Mouse (Mus musculus): ENCODE data around the gene Tmbim4. TPM values are rescaled to one million over a fixed set of nuclear protein-coding genes. Genes with fewer than 3 reads are reported as not detected.

Gene Tmbim4
- polyA plus RNA-seq, 1 experiment from 2014 or later, result 181 TPM

DNA sequence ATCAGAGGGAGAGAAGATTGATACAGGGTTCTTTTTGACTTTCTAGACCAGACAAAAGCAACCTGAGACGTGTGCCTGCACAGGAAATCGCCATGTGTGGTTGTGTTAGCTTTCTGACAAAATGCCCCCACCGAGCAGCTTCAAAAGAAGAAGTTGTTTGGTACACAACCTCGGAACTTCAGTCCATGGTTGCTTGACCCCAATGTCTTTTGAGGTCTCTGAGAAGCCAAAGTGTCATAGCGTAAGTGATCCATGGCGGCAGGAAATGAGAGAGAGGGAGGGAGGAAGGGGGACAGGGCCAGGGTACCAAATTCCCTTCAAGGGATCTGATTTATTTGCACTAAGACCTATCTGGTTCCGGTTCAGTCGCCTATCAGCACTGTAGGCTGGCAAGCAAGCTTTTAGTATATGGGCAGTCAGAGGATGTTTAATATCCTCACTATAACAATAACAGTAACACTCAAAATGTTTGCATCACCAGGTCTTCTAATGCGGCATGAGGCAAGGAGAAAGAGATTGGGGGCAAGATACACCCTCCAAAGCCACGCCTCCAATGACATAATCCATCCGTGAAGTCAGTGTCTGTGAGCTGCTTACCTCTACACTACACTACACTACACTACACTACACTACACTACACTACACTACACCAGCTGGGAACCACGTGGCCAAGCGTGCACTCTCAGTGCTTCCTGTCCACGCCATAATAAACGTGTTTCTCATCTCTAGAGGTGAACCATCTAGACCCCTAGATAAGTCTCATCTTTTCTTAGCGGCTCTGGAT, 1.3 kb downstream of the Tmbim4 start:
- Histone ChIP-seq H3K4me1 (replicated peaks; ENCODE audit: control insufficient read depth, insufficient read depth) (no peaks in the 10 kb centered on the region), H3K4me3 (ENCODE audit: low read depth, low read length) (no peak overlapping the region), H3K36me3 (ENCODE audit: control insufficient read depth, insufficient read depth, low read length) (no peaks in the 10 kb centered on the region), H3K27me3 (ENCODE audit: control insufficient read depth, insufficient read depth, low read length) (no peaks in the 10 kb centered on the region), H3K9me3 (ENCODE audit: control insufficient read depth, low read length) (no peaks in the 10 kb centered on the region), H3K4me2 (replicated peaks; ENCODE audit: low read depth) (0 out of 2 replicates have a peak overlapping the region, but pooled peaks have one; percentile 83), H3K9ac (ENCODE audit: low read length) (no peak overlapping the region), H3K27ac (replicated peaks) (no peak overlapping the region)
- no peak for TF ChIP-seq EP300 (optimal IDR thresholded peaks at IDR 0.05)
- TF ChIP-seq CTCF (IDR thresholded peaks at IDR 0.05; ENCODE audit: low read depth), result no peak
- no peak for ATAC-seq (ENCODE audit: low FRiP score, low TSS enrichment)
- WGBS, result 71% methylated on average over 16 of the region's 16 CpGs
- DNase-seq (ENCODE audit: low spot score), result no peak

- no peak for TF ChIP-seq EP300 (optimal IDR thresholded peaks at IDR 0.05)
- TF ChIP-seq CTCF (IDR thresholded peaks at IDR 0.05; ENCODE audit: low read depth), result no peak
- H3K4me2 ChIP-seq (replicated peaks; ENCODE audit: low read depth), result no peak overlapping the region
- no peak for DNase-seq (ENCODE audit: low spot score)
- ATAC-seq (ENCODE audit: low FRiP score, low TSS enrichment), result no peak
- H3K4me3 ChIP-seq (ENCODE audit: low read depth, low read length), result no peak overlapping the region
- H3K9ac ChIP-seq (ENCODE audit: low read length), result no peak overlapping the region
- H3K36me3 ChIP-seq (ENCODE audit: control insufficient read depth, insufficient read depth, low read length), result no peaks in the 10 kb centered on the region
- no peaks in the 10 kb centered on the region for H3K27me3 ChIP-seq (ENCODE audit: control insufficient read depth, insufficient read depth, low read length)
- H3K4me1 ChIP-seq (replicated peaks; ENCODE audit: control insufficient read depth, insufficient read depth), result no peaks in the 10 kb centered on the region
- H3K9me3 ChIP-seq (ENCODE audit: control insufficient read depth, low read length), result no peaks in the 10 kb centered on the region
- H3K27ac ChIP-seq (replicated peaks), result no peak overlapping the region
- 71% methylated on average over 13 of the region's 13 CpGs for WGBS
Measured at GRCm38 (mm10) chr10:120204591-120205210, 3.3 kb downstream of the Tmbim4 start.

DNA sequence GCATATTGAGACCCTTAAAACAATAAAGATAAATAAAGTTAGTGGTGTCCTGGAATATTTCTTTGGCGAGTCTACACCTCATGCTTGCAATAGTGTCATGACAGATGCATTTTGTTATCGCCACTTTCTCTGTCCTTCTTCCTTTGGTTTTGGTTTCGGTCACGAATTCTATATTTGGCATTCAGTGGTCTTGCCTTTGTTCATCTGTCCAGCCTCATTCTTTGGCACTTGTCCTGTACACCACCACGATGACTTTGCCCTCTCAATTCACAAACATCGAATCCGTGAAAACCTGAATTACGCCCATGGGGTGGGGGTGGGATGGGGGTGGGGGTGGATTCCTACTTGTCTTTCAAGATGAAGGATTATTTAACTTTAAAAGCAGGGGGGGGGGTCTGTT, 6.6 kb downstream of the Tmbim4 start:
- no peaks in the 10 kb centered on the region for H3K36me3 ChIP-seq (ENCODE audit: control insufficient read depth, insufficient read depth, low read length)
- TF ChIP-seq CTCF (IDR thresholded peaks at IDR 0.05; ENCODE audit: low read depth) (no peak), EP300 (optimal IDR thresholded peaks at IDR 0.05) (no peak)
- WGBS, result 83% methylated on average over 8 of the region's 8 CpGs

GRCm38 (mm10) chr10:120208575-120209538, 7.5 kb downstream of the Tmbim4 start:
- H3K9me3 ChIP-seq (ENCODE audit: control insufficient read depth, low read length), result no peaks in the 10 kb centered on the region
- peak overlapping the region; percentile 79 for H3K9ac ChIP-seq (ENCODE audit: low read length)
- peak; percentile 93 for ATAC-seq (ENCODE audit: low FRiP score, low TSS enrichment)
- peak overlapping the region; percentile 97 for H3K4me3 ChIP-seq (ENCODE audit: low read depth, low read length)
- WGBS, result 3% methylated on average over 53 of the region's 53 CpGs
- no peaks in the 10 kb centered on the region for H3K4me1 ChIP-seq (replicated peaks; ENCODE audit: control insufficient read depth, insufficient read depth)
- TF ChIP-seq CTCF (IDR thresholded peaks at IDR 0.05; ENCODE audit: low read depth), result peak; percentile 62
- no peak for TF ChIP-seq EP300 (optimal IDR thresholded peaks at IDR 0.05)
- peak; percentile 91 for DNase-seq (ENCODE audit: low spot score)
- peak overlapping the region; percentile 74 for H3K27ac ChIP-seq (replicated peaks)
- H3K27me3 ChIP-seq (ENCODE audit: control insufficient read depth, insufficient read depth, low read length), result no peaks in the 10 kb centered on the region
- no peaks in the 10 kb centered on the region for H3K36me3 ChIP-seq (ENCODE audit: control insufficient read depth, insufficient read depth, low read length)
- peak overlapping the region; percentile 69 for H3K4me2 ChIP-seq (replicated peaks; ENCODE audit: low read depth)

More for the DNA sequence above, 6.6 kb downstream of the Tmbim4 start:
- Histone ChIP-seq H3K9me3 (ENCODE audit: control insufficient read depth, low read length) (no peaks in the 10 kb centered on the region), H3K4me1 (replicated peaks; ENCODE audit: control insufficient read depth, insufficient read depth) (no peaks in the 10 kb centered on the region), H3K4me3 (ENCODE audit: low read depth, low read length) (no peak overlapping the region), H3K27ac (replicated peaks) (no peak overlapping the region), H3K27me3 (ENCODE audit: control insufficient read depth, insufficient read depth, low read length) (no peaks in the 10 kb centered on the region), H3K4me2 (replicated peaks; ENCODE audit: low read depth) (no peak overlapping the region), H3K9ac (ENCODE audit: low read length) (no peak overlapping the region)
- no peak for ATAC-seq (ENCODE audit: low FRiP score, low TSS enrichment)
- no peak for DNase-seq (ENCODE audit: low spot score)

DNA sequence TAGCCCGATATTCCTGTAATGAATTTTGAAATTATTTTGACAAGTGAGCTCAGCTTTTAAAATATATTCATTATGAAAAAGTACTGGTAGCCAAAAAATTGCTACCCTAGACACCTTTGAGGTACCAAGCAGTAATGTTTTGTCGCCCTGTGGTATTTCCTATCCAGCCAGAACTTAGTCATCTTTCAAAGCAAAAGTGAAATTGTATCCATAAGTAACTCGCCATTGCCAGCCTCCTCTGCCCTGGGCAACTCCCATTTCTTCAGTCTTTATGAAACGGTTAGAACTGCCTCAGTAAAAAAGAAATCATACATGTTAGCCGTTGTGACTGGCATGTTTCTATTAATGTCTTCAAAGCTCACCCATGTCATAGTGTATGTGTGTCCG, 8.1 kb downstream of the Tmbim4 start:
- H3K4me3 ChIP-seq (ENCODE audit: low read depth, low read length), result peak overlapping the region; percentile 97
- ATAC-seq (ENCODE audit: low FRiP score, low TSS enrichment), result peak; percentile 50; the same call in 1 of the 2 replicates
- no peak overlapping the region for H3K9ac ChIP-seq (ENCODE audit: low read length)
- no peaks in the 10 kb centered on the region for H3K9me3 ChIP-seq (ENCODE audit: control insufficient read depth, low read length)
- no peak overlapping the region for H3K27ac ChIP-seq (replicated peaks)
- no peak for DNase-seq (ENCODE audit: low spot score)
- H3K36me3 ChIP-seq (ENCODE audit: control insufficient read depth, insufficient read depth, low read length), result no peaks in the 10 kb centered on the region
- H3K4me2 ChIP-seq (replicated peaks; ENCODE audit: low read depth), result peak overlapping the region; percentile 69
- no peaks in the 10 kb centered on the region for H3K4me1 ChIP-seq (replicated peaks; ENCODE audit: control insufficient read depth, insufficient read depth)
- H3K27me3 ChIP-seq (ENCODE audit: control insufficient read depth, insufficient read depth, low read length), result no peaks in the 10 kb centered on the region
- TF ChIP-seq CTCF (IDR thresholded peaks at IDR 0.05; ENCODE audit: low read depth) (no peak), EP300 (optimal IDR thresholded peaks at IDR 0.05) (no peak)
- 44% methylated on average over 6 of the region's 6 CpGs for WGBS
